Comparison of ENCODE assay signal across 32 mouse cellular contexts in genomic region chr7:81250601-81251000, GRCm38 (mm10). TPM values are rescaled to one million over a fixed set of nuclear protein-coding genes. Genes with fewer than 3 reads are reported as not detected.
DNase-seq lines count a peak whose midpoint lies in the region; ATAC-seq and TF ChIP-seq lines count a peak whose summit lies in the region.
"Had no signal": no experiment of that assay in that cellular context is flagged by ENCODE, and none has a peak within 500 bp of the region (broad histone marks: within the 10 kb centered on the region; RNA-seq: fewer than 3 reads in every experiment).

No protein-coding gene starts in this region.

- H3K4me2 ChIP-seq in intestine, embryonic 15.5 days (replicated peaks), result 0 out of 2 replicates have a peak overlapping the region, but pooled peaks have one; percentile 4
- H3K4me2 ChIP-seq in intestine, postnatal 0 days (replicated peaks; ENCODE audit: low read depth), result peak overlapping the region; percentile 30; the same call in 1 of the 2 replicates
- H3K4me2 ChIP-seq: embryonic facial prominence, embryonic 13.5 days; forebrain, embryonic 12.5 days; heart, embryonic 11.5 days; hindbrain, embryonic 13.5 days; limb, embryonic 12.5 days; lung, embryonic 15.5 days; midbrain, embryonic 12.5 days; neural tube, embryonic 13.5 days had no signal

- peak; percentile 36 for ATAC-seq in intestine, embryonic 15.5 days
- ATAC-seq in intestine, postnatal 0 days, result no peak; the same call in 1 of the 2 replicates
- no peak for ATAC-seq in CD4-positive, CD25-positive, alpha-beta regulatory T cell, adult 4 months
- ATAC-seq: forebrain, postnatal 0 days had no signal

- H3K4me1 ChIP-seq in intestine, embryonic 15.5 days (replicated peaks), result peaks cover 5% of the 10 kb centered on the region; the same call in 1 of the 2 replicates
- 0 out of 2 replicates have a peak, but pooled peaks cover 4% of the 10 kb centered on the region for H3K4me1 ChIP-seq in intestine, postnatal 0 days (replicated peaks; ENCODE audit: control insufficient read depth, insufficient read depth, low read length)
- H3K4me1 ChIP-seq: embryonic facial prominence, embryonic 13.5 days; forebrain, embryonic 12.5 days; hindbrain, embryonic 13.5 days; limb, embryonic 12.5 days; lung, embryonic 15.5 days; midbrain, embryonic 12.5 days; neural tube, embryonic 13.5 days had no signal

- no peaks in the 10 kb centered on the region for H3K27me3 ChIP-seq in intestine, embryonic 15.5 days (replicated peaks)
- no peaks in the 10 kb centered on the region for H3K27me3 ChIP-seq in intestine, postnatal 0 days (replicated peaks; ENCODE audit: control insufficient read depth, insufficient read depth, low read length)
- H3K27me3 ChIP-seq: embryonic facial prominence, embryonic 13.5 days; forebrain, embryonic 12.5 days; hindbrain, embryonic 13.5 days; limb, embryonic 12.5 days; lung, embryonic 15.5 days; midbrain, embryonic 12.5 days; neural tube, embryonic 13.5 days had no signal

- no peak overlapping the region for H3K9ac ChIP-seq in intestine, embryonic 15.5 days
- H3K9ac ChIP-seq in intestine, postnatal 0 days (ENCODE audit: low read depth, low read length), result no peak overlapping the region
- H3K9ac ChIP-seq: embryonic facial prominence, embryonic 13.5 days; forebrain, embryonic 12.5 days; forebrain, postnatal 0 days; hindbrain, embryonic 13.5 days; limb, embryonic 12.5 days; liver, embryonic 14.5 days; lung, embryonic 15.5 days; midbrain, embryonic 12.5 days; neural tube, embryonic 13.5 days had no signal

- no peaks in the 10 kb centered on the region for H3K36me3 ChIP-seq in intestine, embryonic 15.5 days
- H3K36me3 ChIP-seq in intestine, postnatal 0 days (ENCODE audit: control insufficient read depth, insufficient read depth), result no peaks in the 10 kb centered on the region
- H3K36me3 ChIP-seq: embryonic facial prominence, embryonic 13.5 days; forebrain, embryonic 12.5 days; hindbrain, embryonic 13.5 days; limb, embryonic 12.5 days; lung, embryonic 15.5 days; midbrain, embryonic 12.5 days; neural tube, embryonic 13.5 days had no signal

- WGBS in intestine, embryonic 15.5 days, result 59% methylated on average over 6 of the region's 6 CpGs
- 38% methylated on average over 6 of the region's 6 CpGs for WGBS in intestine, postnatal 0 days

- no peaks in the 10 kb centered on the region for H3K9me3 ChIP-seq in intestine, embryonic 15.5 days
- no peaks in the 10 kb centered on the region for H3K9me3 ChIP-seq in intestine, postnatal 0 days (ENCODE audit: control insufficient read depth)
- H3K9me3 ChIP-seq: embryonic facial prominence, embryonic 13.5 days; forebrain, embryonic 12.5 days; hindbrain, embryonic 13.5 days; limb, embryonic 12.5 days; lung, embryonic 15.5 days; megakaryocyte, embryonic 14.5 days; midbrain, embryonic 12.5 days; neural tube, embryonic 13.5 days had no signal

- peak; percentile 88 for DNase-seq in kidney, adult 9 months
- DNase-seq in kidney, postnatal 10 days, result peak; percentile 40
- DNase-seq in layer of hippocampus, postnatal 25 days (ENCODE audit: extremely low spot score in 1 of 2, low spot score in 1 of 2), result no peak
- no peak for DNase-seq in urinary bladder, postnatal 14 days (ENCODE audit: low spot score)
- DNase-seq in yolk sac, embryonic 10.5 days (ENCODE audit: low spot score), result no peak
- DNase-seq: adrenal gland, postnatal 25 days; cerebellum, adult 11-12 months; cerebellum, adult 9-11 months; forebrain, postnatal 0 days; gastrocnemius, postnatal 10 days; heart, adult 11 months; heart, postnatal 4 days; layer of hippocampus, adult 9-11 months; lung, postnatal 4 days; right cerebral cortex, postnatal 4 days; thymus, adult 18-20 months; thymus, postnatal 25 days had no signal

- H3K27ac ChIP-seq in intestine, embryonic 15.5 days, result no peak overlapping the region
- H3K27ac ChIP-seq in intestine, postnatal 0 days (ENCODE audit: low read depth, low read length), result no peak overlapping the region
- H3K27ac ChIP-seq: embryonic facial prominence, embryonic 13.5 days; forebrain, embryonic 12.5 days; hindbrain, embryonic 13.5 days; left cerebral cortex, adult 2 months; limb, embryonic 12.5 days; liver, embryonic 14.5 days; lung, embryonic 15.5 days; midbrain, embryonic 12.5 days; neural tube, embryonic 13.5 days; stomach, postnatal 0 days had no signal

- no peak for TF ChIP-seq CTCF in intestine, postnatal 0 days (IDR thresholded peaks at IDR 0.05; ENCODE audit: low read depth)

- H3K4me3 ChIP-seq in intestine, embryonic 15.5 days (replicated peaks), result no peak overlapping the region
- H3K4me3 ChIP-seq in intestine, postnatal 0 days (ENCODE audit: low read depth, low read length), result no peak overlapping the region
- H3K4me3 ChIP-seq: embryonic facial prominence, embryonic 13.5 days; forebrain, embryonic 12.5 days; hindbrain, embryonic 13.5 days; left cerebral cortex, adult 2 months; limb, embryonic 12.5 days; lung, embryonic 15.5 days; megakaryocyte, embryonic 14.5 days; midbrain, embryonic 12.5 days; neural tube, embryonic 13.5 days had no signal

RNA-seq across cellular contexts. Expression of gene Pde8a, which starts 37.2 kb away (rescaled TPM):
- polyA plus RNA-seq in intestine, embryonic 15.5 days (2015; fragmentation: Nextera tagmentation; extraction: Ambion mirVana), result 2.7 and 3.3 TPM in 2 replicates
- polyA plus RNA-seq in intestine, postnatal 0 days (2015; fragmentation: Nextera tagmentation; extraction: Ambion mirVana), result 3.6 and 3.8 TPM in 2 replicates
- total RNA-seq in layer of hippocampus, postnatal 25 days (2021), result 1 to 10 TPM; 7.3 to 7.4 TPM
- polyA plus RNA-seq in CD4-positive, CD25-positive, alpha-beta regulatory T cell, adult 4 months (2017; shearing (Covaris generic)), result 1 to 10 TPM; 1.9 to 2.4 TPM

Comparison
In these comparisons a context has a peak if more than half of its experiments do, and no peak if none do; other contexts are left out.
1. DNase-seq: peak in kidney, adult 9 months (single experiment) and kidney, postnatal 10 days (single experiment); none in layer of hippocampus, postnatal 25 days (0 of 2), urinary bladder, postnatal 14 days (single experiment) and yolk sac, embryonic 10.5 days (single experiment).